Mouse (Mus musculus): ENCODE results near the gene Irgm2.
"Not testable (repeated sequence)": the region's sequence is repeated elsewhere in the genome, so short reads cannot be mapped to it uniquely, and the experiment has no call there.

DNA sequence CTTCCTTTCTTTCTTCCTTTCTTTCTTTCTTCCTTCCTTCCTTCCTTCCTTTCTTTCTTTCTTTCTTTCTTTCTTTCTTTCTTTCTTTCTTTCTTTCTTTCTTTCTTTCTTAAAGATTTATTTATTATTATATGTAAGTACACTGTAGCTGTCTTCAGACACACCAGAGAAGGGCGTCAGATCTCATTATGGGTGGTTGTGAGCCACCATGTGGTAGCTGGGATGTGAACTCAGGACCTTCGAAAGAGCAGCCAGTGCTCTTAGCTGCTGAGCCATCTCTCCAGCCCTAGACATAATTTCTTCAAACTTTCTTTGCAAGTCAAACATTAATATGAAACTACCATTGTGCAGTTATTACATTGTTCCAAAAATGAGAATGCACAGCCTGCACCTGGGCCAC is 25.5 kb downstream of the Irgm2 start:
- TF ChIP-seq CTCF (IDR thresholded peaks at IDR 0.05; ENCODE audit: control insufficient read depth, insufficient read depth, insufficient read length); MYOG (IDR thresholded peaks at IDR 0.05; ENCODE audit: control insufficient read depth, extremely low read depth, insufficient read length); FOSL1 (IDR thresholded peaks at IDR 0.05; ENCODE audit: insufficient read depth, low read length, poor library complexity, severe bottlenecking); MAX (IDR thresholded peaks at IDR 0.05); CEBPB (IDR thresholded peaks at IDR 0.05; ENCODE audit: low read depth); USF1 (IDR thresholded peaks at IDR 0.05; ENCODE audit: low read depth); MYOD1 (IDR thresholded peaks at IDR 0.05; ENCODE audit: control insufficient read depth, insufficient read length, low read depth): not testable (repeated sequence)

All from C2C12 (cell line).